Mouse (Mus musculus) ES-E14 (cell line): ENCODE data around the gene Sycp2. TPM values are rescaled to one million over a fixed set of nuclear protein-coding genes. Genes with fewer than 3 reads are reported as not detected.

Experiments
- DNase-seq: peaks from one replicate; pipeline ENCODE4 v3.0.0-alpha.2; 2013; ENCODE audit warnings: low read depth, low spot score
- H3K27ac ChIP-seq: 2 replicates; pipeline ENCODE4 v1.5.1; 2012; ENCODE audit warnings: low read depth, mild to moderate bottlenecking, low read length, moderate library complexity, mixed read lengths; ENCODE audit not compliant: poor library complexity, insufficient read depth, severe bottlenecking
- H3K36me3 ChIP-seq: 2 replicates; pipeline ENCODE4 v1.6.1; 2012; ENCODE audit warnings: mild to moderate bottlenecking, low read length, moderate library complexity, mixed read lengths; ENCODE audit not compliant: control insufficient read depth, poor library complexity, insufficient read depth, severe bottlenecking
- H3K4me1 ChIP-seq, 2 experiments: fragments of 150-350 bp in 1 of 2; sonication (generic) in 1 of 2; 2 replicates each; pipeline ENCODE4 v1.6.1; 2012; ENCODE audit warnings: low read length in 2 of 2, mild to moderate bottlenecking in 1 of 2, mixed read lengths in 1 of 2; ENCODE audit not compliant: control insufficient read depth in 2 of 2, insufficient read depth in 2 of 2, poor library complexity in 1 of 2
- H3K4me3 ChIP-seq, 2 experiments: fragments of 150-350 bp in 1 of 2; sonication (generic) in 1 of 2; 2 replicates each; pipeline ENCODE4 v1.5.1; 2012; ENCODE audit warnings: low read length in 2 of 2, low read depth in 1 of 2, mild to moderate bottlenecking in 1 of 2, mixed read lengths in 1 of 2; ENCODE audit not compliant: insufficient read depth in 1 of 2, poor library complexity in 1 of 2, severe bottlenecking in 1 of 2
- H3K9ac ChIP-seq: 2 replicates; pipeline ENCODE4 v1.6.1; 2012; ENCODE audit warnings: low read depth, mild to moderate bottlenecking, low read length, mixed read lengths; ENCODE audit not compliant: poor library complexity, insufficient read depth, severe bottlenecking
- H3K9me3 ChIP-seq: fragments of 150-350 bp; sonication (generic); 2 replicates; pipeline ENCODE4 v1.6.1; 2012; ENCODE audit warnings: low read depth, mild to moderate bottlenecking, low read length; ENCODE audit not compliant: control insufficient read depth, insufficient read depth
- CHD2 ChIP-seq: IDR thresholded peaks from 2 replicates; pipeline ENCODE4 v1.6.1; 2014; ENCODE audit warnings: mild to moderate bottlenecking, low read depth, low read length, inconsistent platforms
- HCFC1 ChIP-seq: IDR thresholded peaks from 2 replicates; pipeline ENCODE4 v1.6.1; 2012; ENCODE audit warnings: low read length, inconsistent platforms, borderline replicate concordance; ENCODE audit not compliant: insufficient read depth
- MAFK ChIP-seq: IDR thresholded peaks from 2 replicates; pipeline ENCODE4 v1.6.1; 2014; ENCODE audit warnings: mild to moderate bottlenecking, low read depth, low read length, inconsistent platforms; ENCODE audit not compliant: insufficient read depth
- ZC3H11A ChIP-seq: IDR thresholded peaks from 2 replicates; pipeline ENCODE4 v1.6.1; 2012; ENCODE audit warnings: low read depth, mild to moderate bottlenecking, inconsistent platforms, low read length, borderline replicate concordance
- ZNF384 ChIP-seq: IDR thresholded peaks from 2 replicates; pipeline ENCODE4 v1.6.1; 2012; ENCODE audit warnings: low read depth, low read length, inconsistent platforms
- in situ Hi-C, 2 experiments: fragments of 600-800 bp; cut with MboI; formaldehyde crosslinking; loops; one replicate each; pipeline ENCODE4 v1.15.1; 2025; ENCODE audit warnings: low sequenced_read_pairs in 2 of 2, inconsistent platforms in 1 of 2; ENCODE audit not compliant: unreplicated experiment in 2 of 2
- total RNA-seq: library from RNA; depleted of rRNA; stranded (reverse); fragments of 300-350 nt; gene quantifications from 2 replicates; pipeline ENCODE4 v1.2.3, GENCODE M21; 2012

Sycp2 gene
- total RNA-seq, 1 experiment: 1.4 TPM

DNA sequence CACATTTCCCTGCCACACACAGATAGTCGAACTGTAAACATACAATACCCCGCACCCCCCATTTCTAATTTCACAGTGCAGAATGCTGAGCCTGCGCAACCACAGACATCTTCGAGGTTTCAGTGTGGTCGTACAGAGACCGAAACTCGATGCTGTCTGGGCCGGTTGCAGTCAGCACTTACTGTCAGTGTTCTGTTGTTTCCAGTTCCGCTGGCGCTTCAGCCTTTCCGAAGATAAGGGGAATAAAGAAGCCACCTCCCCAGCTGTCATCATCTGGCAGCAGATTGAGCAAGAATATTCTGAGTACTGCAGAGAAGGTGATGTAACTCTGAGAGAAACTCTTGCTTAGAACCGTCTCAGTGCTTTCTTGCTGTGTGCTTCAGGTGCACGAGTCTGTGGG is 8.9 kb upstream of the Sycp2 start:
- no peak overlapping the region for H3K27ac ChIP-seq
- H3K4me1 ChIP-seq: peaks cover 3 to 4% of the 10 kb centered on the region in 2 experiments; a peak in 3 of 4 replicates
- TF ChIP-seq ZNF384 (no peak), HCFC1 (no peak)
- in situ Hi-C loops: no loop called here
- no peaks in the 10 kb centered on the region for H3K9me3 ChIP-seq
- no peak overlapping the region for H3K4me3 ChIP-seq
- no peak for DNase-seq
- H3K9ac ChIP-seq: no peak overlapping the region
- H3K36me3 ChIP-seq: no peaks in the 10 kb centered on the region

DNA sequence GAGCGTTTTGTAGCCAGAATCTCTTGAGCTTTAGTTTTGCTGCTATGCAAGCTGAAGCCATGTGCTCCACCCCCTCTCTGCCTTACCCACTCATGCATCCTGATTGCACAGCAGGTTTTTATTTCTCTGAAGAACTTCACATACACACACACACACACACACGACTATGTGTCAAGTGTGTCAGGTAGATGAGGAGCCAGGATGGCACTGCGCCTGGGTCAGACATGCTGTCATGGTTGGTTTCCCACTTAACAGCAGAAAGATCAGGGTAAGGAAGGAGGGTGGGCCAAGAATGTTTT is 7.6 kb upstream of the Sycp2 start:
- DNase-seq: no peak
- TF ChIP-seq CHD2 (no peak), MAFK (no peak), HCFC1 (no peak), ZNF384 (no peak), ZC3H11A (no peak)
- peaks cover 3 to 4% of the 10 kb centered on the region in 2 experiments; a peak in 3 of 4 replicates for H3K4me1 ChIP-seq
- in situ Hi-C loops: no loop called here
- H3K9ac ChIP-seq: no peak overlapping the region
- peak overlapping the region in 1 of 2 experiments; percentile 21; a peak in 1 of 4 replicates for H3K4me3 ChIP-seq
- no peaks in the 10 kb centered on the region for H3K9me3 ChIP-seq
- no peaks in the 10 kb centered on the region for H3K36me3 ChIP-seq
- H3K27ac ChIP-seq: no peak overlapping the region

DNA sequence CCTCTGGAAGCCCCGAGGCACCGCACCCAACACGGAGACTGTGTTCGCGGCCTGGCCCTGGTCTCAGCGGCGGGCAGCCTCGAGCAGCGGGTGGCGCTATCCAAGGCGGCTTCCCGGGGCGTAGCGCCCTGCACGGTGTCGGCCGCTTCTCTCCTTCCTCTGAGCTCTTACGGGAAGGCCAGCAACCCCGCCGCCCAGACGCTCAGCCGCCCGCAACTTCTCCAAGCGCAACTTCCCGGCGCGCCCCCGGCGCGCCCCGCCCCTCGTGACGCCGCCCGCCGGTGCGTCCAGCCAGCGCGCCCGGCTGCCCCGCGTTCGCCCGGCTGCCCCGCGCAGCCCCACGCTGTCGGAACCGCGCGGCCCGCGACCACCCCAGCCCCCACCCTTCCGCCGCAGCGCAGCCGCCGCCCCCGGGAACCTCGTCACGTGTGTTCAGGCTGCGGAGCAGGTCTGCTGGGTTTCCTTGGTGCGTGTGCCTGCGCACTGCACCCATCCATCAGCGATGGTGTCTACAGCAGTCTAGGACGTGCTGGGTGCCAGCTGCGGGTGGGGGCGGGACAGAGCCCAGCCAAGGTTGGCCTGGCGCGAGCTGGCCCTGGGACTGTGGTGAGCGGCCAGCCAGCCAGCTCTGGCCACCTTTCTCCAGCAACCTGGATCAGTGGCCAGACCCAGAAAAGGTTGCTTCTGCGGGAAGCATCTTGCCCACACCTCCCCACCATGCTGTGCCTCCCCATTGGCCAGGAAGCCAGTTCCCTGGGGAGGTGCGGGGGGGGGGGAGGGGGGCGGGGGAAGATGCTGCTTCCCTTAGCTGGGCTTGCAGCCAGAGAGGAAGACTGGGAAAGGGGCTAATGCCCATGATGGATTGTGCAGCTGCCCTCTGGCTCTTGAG is 7.0 kb upstream of the Sycp2 start, which contains the start of the genes Ppp1r3d and Fam217b:
TSS of gene Ppp1r3d (minus strand) at position 212 of the 889 bp plus-strand sequence.
TSS of gene Fam217b (plus strand) at position 264 of the 889 bp plus-strand sequence.
- Histone ChIP-seq H3K4me3 (peak within 1 kb of the TSS; percentile 66 to 86), H3K27ac (no peak within 1 kb of the TSS; the same call in 1 of the 2 replicates), H3K36me3 (no peaks in the 10 kb centered on the region), H3K9me3 (no peaks in the 10 kb centered on the region), H3K9ac (peak within 1 kb of the TSS; percentile 59; the same call in 1 of the 2 replicates), H3K4me1 (peaks cover 3 to 4% of the 10 kb centered on the region in 2 experiments; a peak in 3 of 4 replicates)
- no peak for DNase-seq
- TF ChIP-seq ZNF384: no peak
- no peak for TF ChIP-seq HCFC1
- no peak for TF ChIP-seq CHD2
- no peak for TF ChIP-seq ZC3H11A
- no peak for TF ChIP-seq MAFK
- in situ Hi-C loops: no loop called here

DNA sequence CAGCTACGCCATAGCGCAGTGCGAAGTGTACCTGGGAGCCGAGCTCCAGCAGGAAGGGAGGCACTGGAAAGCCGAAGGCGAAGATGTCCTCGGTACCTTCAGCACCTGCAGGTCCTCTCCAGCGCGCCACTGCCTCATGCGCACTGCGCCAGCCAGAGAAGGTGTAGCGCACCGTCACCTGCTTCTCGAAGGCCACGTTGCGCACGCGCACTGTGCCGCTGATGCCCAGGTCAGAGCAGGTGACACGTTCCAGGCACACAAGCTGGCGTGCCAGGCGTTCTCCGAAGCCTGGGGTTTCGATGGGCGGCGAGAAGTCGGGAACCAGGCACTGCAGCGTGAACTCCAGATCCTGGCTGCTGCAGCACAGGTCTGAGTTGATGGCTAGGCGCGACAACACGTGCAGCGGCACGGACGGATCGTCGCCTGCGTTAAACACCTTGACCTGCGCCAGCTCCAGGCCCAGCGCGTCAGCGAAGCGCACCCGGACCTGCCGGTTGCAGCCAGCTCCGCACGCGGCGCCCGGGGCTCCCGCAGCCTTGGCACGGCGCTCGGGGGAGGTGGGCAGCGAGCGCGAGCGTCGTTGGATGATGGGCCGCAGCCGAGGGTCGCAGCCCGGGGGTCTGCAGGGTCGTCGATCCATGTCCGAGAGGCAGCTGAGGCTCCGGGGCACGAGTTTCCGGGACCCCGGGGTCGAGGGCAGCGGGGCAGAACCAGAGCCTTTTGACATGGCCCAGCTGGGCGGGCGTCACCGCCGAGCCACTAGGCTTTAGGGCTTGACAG is 6.2 kb upstream of the Sycp2 start:
- peak overlapping the region; percentile 59; the same call in 1 of the 2 replicates for H3K9ac ChIP-seq
- no peak for TF ChIP-seq ZNF384
- peak; percentile 26 for DNase-seq
- H3K4me3 ChIP-seq: peak overlapping the region; percentile 66 to 86
- H3K9me3 ChIP-seq: no peaks in the 10 kb centered on the region
- in situ Hi-C loops: no loop called here
- H3K4me1 ChIP-seq: peaks cover 3 to 4% of the 10 kb centered on the region in 2 experiments; a peak in 3 of 4 replicates
- no peaks in the 10 kb centered on the region for H3K36me3 ChIP-seq
- H3K27ac ChIP-seq: no peak overlapping the region
